Mouse (Mus musculus): Measurements from ENCODE around the gene Grik1.

Gene Grik1

DNA sequence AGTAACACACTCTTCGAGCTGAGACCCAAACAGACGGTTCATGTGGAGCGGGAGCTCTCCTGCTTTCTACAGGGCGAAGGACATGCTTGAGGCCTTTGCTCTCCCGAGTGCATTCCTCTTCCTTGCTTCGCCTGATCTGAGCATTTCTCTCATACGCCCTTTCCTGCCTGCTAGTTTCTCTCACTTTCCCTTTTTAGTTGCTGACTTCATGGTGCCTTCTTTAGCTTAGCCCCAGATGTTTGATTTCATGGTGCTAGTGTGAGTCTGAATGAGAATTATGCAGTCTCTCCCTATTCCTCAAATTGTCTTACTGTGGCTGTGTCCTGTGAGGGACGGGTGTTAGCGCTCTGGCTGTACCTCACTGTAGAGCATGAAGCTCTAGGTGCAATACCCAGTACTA is 388.0 kb downstream of the Grik1 start:
- in situ Hi-C loops (cut with MboI; ENCODE audit: low sequenced_read_pairs) = no loop called here

DNA sequence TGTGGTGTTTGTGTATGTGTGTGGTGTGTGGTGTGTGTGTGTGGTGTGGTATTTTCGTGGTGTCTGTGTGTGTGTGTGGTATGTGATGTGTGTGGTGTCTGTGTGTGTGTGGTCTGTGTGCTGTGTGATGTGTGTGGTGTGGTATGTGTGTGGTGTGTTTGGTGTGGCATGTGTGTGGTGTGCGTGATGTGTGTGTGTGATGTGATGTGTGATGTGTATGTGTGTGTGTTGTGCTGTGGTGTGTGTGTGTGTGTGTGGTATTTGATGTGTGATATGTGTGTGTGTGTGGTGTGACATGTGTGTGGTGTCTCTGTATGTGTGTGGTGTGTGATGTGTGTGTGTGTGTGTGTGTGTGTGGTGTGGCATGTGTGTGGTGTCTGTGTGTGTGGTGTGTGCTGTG is 388.9 kb downstream of the Grik1 start:
- in situ Hi-C loops (cut with MboI; ENCODE audit: low sequenced_read_pairs) = no loop called here

DNA sequence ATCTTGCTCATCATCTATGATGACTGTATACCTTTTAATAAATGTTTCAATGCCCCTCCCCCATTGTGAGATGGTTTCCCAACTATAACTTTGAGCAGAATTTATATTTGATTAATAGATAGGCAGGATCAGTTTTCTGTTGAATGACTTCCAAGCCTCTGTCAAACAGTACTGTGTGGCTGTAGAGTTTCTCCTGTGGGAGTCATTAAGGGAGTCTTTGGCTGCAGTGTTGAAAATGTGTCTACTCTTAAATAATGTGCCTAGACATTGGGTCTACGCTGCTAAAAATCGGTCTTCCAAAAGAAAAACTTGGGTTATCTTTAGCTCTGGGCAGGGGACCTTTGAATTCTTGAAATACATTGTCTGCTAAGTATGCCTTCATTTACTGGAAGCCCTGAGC is 414.1 kb downstream of the Grik1 start:
- in situ Hi-C loops (cut with MboI; ENCODE audit: low sequenced_read_pairs) = no loop called here

DNA sequence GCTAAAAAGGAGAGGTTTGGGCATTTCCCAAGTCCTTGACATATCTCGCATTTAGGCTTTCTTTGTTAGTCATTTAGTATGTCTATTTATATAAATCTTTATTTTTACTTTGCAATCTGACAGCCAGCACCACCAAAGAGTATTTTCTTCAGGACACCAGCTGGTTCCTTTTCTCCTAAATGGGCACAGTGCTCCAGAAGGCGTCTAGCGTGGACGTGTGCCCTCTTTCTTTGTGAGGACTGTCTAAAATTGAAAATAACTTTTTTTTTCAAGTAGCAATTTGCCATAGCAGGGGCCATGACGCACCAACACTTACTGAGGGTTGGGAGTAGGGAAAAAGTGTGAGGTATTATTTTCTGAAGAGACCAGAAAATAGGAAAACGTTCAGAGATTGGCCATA is 425.5 kb downstream of the Grik1 start:
- in situ Hi-C loops (cut with MboI; ENCODE audit: low sequenced_read_pairs) = no loop called here

DNA sequence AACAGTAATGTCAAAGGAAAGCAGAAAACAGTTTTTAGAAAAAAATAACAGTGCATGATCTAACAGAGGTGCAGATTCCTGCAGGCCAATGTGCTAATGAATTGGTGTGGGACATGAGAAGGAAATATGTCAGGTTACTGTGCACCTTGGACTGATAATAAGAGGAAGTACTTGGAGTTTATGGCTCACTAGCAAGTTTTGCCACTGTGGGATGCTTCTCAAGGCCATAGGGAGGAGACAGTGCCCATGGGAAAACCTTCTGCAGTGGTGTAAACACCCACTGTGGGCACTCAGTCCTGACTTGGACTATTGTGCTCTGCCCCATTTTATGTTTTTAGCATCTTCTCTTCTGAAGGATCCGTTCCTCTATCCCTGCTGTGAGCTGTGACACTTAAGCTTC is 428.3 kb downstream of the Grik1 start:
- in situ Hi-C loops (cut with MboI; ENCODE audit: low sequenced_read_pairs) = no loop called here

DNA sequence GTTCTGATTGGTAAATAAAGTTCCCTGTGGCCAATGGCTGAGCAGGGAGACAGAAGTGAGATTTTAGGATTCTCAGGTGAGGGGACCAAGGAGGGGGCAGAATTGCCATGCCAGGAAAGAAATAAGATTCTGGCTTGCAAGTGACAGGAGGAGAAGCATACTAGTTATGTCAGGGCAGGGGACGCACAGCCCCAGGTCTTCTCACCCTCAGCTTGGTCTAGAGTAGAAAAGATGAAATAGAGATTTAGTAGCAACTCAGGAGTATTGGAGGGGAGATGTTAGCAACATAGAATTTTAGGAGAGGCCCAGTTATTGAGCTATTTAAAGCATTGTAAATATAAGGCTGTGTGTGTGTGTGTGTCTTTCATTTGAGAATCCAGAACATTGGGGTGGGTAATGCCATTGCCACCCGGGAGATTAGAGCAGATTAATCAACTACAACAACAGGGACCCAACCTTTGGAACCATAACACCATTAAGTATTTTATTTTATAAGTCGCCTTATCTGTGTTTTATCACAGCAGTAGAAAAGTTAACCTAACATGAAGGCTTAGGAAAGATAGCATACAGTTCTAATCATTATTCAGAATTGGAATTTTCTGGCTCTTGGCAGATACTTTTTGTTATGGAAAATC is 436.5 kb downstream of the Grik1 start:
- in situ Hi-C loops (cut with MboI; ENCODE audit: low sequenced_read_pairs) = no loop called here

DNA sequence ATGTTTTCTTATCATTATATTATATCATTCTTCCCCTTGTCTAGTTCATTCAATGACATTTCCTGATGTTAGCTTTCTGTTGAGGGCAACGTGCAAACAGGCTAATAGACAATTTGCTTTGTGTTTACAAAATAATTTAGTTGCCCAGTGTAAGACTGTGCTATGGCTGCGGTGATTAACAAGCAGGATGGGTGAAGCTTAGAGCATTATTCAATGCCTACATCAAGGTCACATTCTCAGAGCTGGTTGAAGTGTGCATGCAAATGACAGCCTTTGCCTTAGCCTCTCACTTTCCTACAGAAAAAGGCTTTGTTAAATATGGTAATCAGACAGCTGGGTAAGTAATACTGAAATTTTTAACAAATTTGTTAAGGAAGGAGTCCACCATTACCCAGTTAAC is 438.5 kb downstream of the Grik1 start:
- in situ Hi-C loops (cut with MboI; ENCODE audit: low sequenced_read_pairs) = no loop called here

DNA sequence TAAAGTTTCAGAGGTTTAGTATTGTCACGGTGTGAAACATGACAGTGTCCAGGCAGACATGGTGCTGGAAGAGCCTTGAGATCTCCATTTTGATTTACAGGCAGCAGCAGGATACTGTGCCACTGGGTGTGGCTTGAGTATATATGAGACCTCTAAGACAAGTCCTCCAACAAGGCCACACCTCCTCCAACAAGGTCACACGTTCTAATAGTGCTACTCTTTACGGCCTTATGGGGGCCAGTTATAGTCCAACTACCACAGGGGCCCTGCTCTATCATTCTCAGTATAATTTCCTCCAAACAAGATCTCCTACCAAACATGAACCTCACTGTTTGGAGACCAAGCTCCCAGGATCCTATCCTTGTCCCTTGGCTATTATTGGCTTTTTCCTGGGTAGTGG is 441.3 kb downstream of the Grik1 start:
- in situ Hi-C loops (cut with MboI; ENCODE audit: low sequenced_read_pairs) = no loop called here

All from CH12F3 (cell line).